Mouse (Mus musculus) 3T3-L1 (cell line): ENCODE results near the gene Galnt18.

Experiments
- DNase-seq: peaks from one replicate; pipeline ENCODE4 v3.0.0-alpha.2; 2015; ENCODE audit warnings: low read depth, low spot score

Gene Galnt18

DNA sequence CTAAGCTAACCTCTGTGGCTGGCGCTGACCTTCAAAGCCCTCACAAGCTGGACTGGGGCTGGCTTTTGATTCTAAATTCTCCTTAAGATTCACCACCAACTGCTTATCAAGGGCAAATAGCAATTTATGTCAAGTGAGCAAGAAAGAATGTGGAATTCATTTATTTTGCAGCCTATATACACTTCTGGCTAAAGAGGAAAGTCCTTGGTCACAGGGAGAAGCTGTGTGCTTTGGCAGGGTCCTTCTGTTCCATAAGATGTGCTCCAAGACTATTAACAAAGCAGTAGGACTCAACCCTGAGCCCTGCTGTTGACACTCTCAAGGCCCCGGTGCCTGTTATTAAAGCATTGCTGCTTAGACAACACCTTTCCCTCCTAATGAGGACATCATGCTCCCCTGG, 7.4 kb downstream of the Galnt18 start:
- DNase-seq = no peak

DNA sequence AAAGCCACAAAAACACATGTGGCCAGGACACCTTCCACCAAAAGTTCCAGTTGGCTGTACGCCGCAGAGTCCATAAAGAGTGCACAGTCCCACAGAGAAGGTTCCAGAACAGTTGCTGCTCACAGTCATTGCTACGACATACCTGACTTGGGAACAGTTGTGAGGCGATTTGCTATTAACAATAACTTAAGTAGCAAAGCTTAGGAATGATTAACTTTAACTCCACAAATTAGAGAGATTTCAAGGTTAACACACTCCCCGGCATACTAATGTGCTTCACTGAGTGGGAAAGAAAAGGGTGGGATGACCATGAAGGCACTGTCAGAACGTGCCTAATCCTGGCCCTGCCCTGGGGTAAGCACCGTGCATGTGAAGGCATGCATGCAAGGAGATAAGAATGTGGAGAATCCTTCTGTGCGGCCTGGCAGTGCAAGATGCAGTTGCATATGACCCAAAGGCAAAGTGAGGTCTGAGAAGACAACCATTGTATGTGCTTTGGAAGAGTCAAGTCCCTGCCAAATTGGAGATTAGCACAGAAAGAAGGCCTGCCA, 8.5 kb downstream of the Galnt18 start:
- DNase-seq = no peak

DNA sequence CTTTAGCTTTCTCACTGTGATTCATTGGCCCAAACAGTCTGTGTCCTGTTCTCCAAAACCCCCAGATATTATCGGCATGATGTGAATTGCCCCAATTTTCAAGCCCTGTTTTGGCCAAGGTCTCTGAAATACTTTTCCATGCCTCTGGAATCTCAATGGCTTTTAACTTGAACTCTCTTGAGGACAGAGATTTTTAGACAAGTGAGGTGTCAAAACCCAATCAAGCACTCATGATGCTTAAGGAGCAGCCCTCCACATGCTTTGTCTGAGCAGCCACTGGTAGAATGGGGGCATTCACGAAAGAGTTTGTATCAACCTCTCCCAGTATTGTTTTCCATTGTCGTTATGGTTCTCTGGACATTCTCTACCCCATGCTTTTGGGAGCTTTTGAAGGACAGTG, 9.2 kb downstream of the Galnt18 start:
- DNase-seq = no peak

DNA sequence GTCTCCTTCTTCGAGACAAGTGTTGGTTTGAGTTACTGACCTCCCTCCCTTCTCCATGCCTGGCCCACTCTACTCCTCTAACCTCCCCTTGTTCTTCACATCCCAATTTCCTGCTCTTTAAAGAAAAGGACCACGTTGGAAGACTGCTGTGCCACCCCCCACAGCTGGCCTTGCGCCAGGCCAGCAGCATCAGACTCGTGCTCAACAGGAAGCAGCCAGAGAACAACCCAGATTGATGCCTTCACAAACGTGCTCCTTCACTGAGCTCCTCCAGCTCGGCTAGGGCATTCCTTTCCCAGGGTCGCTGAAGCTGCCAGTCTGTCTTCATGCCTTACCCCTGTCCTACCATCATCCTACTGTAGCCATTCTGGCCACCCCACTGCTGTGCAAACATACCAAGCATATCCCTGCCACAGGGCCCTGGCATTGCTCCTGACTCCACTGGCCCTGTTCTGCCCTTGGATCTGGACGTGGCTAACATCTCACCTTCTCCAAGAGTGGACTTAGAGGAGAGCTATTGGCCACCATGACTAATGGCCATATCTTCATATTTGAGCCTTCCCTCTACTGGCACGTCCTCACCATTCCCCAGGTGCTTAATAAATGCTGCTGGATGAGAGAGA, 13.5 kb downstream of the Galnt18 start:
- DNase-seq = no peak

DNA sequence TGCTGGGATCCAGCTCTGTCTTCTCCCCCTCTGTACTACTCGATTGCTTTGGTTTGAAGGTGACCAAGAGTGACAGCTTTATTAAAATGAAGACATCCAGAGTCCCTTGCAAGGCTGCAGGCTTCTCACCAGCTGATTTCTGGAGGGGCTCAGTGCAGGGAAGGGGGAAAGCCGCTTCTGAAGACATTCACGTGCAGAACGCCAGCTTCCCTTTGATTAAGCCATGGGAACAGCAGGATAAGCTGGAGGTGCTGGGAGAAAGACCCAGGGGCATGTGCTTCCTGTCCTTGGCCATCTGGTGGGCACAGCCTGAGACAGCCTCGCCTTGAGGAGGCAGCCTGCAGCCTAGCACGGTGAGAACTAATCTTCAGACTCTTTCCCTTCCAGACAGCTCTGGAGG, 17.0 kb downstream of the Galnt18 start:
- DNase-seq = no peak

DNA sequence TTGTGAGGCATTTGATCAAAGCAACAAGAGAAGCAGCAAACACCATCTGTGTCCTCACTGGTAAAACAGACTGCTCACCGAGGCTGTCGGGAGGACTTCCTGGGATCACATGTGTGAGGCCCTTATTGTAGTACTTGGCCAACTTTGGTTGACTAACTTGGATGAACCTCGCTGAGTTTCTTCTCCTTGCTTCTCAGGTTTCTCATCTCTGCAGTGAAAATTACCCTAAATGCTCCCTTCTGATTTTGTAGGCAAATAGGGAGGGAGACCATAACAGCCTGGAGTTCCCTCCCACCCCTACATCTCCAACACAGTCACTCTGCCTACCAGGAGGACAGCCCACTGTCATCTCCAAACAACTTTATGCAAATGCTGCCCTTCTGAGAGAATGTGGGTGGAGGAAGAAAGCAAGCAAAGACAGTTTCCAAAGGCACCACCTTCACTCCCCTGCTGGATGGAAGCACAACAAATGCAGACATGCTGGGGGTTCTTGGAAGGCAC, 31.2 kb downstream of the Galnt18 start:
- DNase-seq = no peak

DNA sequence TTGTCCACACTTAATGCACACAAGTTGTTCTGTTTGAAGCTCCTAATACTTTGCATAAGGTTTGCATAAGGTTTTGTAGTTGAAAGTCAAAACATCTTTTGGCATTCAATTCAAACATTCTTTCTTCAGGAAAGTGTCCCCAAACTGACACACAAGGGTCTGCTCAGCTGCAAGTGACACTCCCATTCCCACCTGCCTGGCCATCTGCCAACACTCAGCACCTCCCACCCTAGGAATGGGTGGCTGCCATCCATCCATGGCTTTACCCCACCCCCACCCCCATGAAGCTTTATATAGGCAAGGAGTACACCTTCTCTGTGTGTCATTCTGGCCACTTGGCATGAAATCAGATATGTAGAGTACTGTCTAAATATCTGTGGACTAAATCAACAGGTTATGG, 35.0 kb downstream of the Galnt18 start:
- no peak for DNase-seq

DNA sequence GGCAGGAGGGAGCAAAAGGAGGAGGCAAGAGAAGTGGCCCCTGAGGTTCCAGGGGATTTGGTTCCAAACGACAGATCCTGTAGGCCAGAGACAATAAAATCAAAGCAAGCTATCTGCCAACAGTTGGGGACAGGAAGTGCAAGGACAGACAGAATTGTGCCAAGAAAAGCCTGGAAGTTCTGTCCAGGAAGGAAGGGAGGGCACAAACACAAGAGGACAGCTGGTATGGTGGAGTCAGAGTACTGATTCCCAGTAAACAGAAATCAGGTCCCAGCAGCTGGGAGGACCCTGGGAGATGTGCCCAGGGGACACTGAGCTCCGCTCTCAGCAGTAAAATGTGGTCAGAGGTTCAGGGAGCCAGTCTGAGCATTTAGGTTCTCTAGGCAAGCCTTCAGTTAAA, 38.2 kb downstream of the Galnt18 start:
- no peak for DNase-seq

DNA sequence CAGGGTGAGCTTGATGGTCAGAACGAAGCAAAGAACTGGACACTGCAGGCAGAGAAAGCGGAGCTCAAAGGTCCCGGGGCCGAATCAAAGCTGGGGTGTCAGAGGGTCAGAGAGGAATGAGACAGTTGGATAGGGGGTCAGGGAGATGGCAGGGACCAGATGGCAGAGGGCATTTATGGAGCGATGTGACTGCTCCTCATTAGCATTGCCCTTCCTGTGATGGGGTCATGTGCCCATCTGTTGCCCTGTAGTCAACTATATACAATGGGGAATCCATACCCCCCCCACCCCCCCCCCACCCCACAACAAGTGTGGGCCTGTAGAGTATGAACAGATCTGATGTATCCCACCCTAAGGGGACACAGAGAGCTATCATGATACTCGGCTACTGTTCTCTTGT, 39.7 kb downstream of the Galnt18 start:
- DNase-seq = no peak

DNA sequence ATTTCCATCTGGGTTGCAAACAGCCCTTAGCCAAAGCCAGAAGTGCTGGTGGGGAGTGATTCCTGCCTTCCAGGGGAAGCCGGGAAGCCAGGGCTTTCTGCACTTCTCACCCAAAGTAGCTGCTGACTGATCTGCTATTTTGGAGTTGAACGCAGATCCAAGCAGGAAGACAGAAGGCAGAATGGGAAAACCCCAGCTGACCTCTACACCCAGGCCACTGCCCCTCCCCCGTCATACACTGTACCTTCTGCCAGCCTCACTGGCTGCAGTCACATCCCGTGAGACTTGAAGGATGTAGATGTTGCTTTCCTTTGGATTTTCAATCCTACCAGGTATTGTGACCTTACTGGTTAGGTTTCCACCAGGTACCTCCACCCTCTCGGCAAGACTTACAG, 40.4 kb downstream of the Galnt18 start:
- DNase-seq = no peak

DNA sequence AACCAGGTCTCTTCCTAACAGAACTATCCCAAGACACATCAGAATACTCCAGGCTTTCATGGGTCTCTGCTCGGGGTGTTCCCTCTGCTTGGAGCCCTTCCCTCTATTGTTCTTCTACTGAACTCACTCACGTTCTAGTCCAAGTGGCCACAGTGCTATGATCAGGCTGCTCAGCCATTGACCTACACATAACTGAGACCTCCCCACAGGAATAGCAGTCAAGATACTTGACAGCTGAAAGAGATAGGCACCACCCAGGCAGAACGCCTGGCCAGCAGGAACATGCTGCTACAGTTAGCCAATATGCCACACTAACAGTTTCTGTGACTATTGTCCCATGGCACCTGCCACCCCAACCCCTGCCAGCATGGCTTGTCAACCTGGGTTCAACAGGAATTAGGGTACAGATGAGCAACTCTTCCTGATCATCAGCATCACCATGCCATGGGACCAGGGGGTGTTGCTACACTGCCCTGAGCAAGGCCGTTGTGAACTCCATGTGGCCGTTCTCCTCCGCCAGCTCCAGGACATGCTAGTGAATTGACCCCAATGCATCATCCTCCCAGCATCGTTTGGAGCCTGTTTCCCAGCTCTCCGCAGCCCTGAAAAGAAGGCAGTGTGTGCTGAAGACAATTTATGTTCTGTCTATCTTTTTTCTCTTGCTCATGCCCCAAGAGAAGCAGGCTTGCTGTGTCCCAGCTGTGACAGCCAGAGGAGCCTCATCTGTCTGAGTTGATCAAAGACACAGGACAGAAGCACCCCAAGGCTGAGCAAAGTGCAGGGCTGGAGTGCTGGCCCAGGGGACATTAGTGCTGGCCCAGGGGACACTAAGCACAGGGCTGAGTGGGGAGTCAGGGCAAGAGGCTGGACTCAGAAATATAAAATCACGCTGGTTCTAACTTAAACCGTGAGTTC, 41.1 kb downstream of the Galnt18 start:
- DNase-seq = no peak

DNA sequence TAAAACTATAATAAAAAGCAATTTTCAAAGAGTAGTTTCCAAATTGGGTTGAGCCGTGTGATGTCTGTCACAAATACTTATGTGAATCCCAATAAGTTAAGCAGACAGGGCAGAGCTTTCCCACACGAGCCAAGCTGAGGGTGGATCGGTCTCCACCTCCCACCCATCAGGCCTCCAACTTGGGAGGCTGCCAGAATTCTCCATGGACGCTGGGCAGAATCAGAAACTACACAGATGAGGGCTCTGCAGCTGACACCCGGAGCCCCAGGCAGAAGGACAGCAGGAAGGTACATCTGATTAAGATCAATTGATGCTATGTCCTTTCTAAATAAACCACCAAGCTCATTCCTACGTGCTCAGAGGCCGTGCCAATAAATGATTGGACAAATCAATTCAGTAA, 42.4 kb downstream of the Galnt18 start:
- DNase-seq = no peak

DNA sequence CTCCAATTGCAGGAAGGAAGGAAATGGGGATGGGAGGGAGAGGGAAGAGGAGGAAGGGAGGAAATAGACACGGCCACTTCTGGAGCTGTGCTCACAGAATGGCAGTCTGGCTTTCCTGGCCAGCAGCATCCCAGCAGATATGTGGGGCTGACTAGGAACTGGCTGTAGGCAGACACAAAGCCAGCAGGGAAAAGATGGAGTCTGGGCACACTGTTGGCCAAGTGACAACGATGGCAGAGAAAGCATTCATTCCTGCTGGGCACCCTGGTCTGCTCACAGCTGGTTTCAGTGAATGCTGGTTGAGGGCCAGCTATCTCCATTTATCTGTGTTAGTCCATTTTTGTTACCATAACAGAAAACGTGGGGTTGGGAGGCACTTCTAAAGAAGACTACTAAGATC, 43.4 kb downstream of the Galnt18 start:
- DNase-seq = peak; percentile 24

DNA sequence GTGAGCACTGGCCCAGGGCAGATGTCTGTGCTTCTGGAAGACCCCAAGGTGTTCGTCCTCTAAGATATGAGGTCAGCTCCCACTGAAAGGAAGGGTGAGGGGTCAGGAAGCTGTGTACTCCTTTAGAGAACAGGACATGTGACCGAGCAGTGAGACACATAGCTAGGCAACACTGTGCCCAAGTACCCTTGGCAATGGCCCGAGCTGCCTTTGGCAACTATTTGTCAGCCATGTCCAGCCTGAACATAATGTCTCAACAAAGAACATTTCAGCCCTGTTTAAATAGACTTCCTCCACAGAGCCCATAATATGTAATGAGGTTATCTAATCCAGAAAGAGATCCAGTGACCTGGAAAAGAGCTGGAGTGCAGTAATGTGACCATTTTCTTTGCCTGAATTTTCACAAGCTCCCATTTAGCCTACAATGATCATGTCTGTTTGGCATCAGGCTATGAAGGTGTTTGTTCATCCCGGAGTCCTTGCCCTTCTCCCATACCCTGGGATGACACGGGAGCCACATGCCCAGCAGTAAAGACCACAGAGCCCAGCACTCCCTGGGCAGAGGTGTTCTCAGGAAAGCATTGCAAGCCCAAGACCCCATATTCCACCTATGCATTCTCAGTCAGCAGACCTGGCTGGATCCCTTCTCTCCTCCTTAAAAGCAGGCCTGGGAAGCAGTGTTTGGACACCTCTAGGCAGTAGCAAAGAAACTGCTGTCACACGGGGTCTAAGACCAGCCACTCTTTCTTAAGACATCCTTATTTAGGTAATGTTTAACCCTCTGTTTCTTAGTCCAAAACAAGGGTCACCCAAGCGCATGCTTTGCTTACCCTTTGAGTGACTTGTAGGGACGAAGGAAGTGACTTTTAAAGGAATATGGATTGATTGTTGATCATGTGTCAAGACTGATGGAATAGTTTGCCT, 49.2 kb downstream of the Galnt18 start:
- no peak for DNase-seq

DNA sequence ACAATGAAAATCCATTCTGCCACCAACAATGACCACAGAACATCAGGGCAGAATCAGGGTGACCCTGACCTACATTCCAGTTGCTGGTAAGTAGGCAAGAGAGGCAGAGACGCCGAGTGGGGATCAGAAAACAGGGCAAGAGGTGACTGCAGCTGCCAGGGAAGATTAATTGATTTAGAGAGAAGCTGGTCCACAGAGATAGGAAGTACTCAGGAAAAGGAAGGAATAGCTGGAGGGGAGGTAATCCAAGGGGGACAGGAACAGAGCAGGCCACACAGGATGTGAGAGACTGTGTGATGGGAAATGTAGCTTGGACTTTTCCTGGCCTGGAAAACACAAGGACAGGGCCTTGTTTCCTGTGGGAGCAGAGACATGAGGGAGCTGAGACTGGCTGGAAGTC, 52.8 kb downstream of the Galnt18 start:
- DNase-seq = no peak

DNA sequence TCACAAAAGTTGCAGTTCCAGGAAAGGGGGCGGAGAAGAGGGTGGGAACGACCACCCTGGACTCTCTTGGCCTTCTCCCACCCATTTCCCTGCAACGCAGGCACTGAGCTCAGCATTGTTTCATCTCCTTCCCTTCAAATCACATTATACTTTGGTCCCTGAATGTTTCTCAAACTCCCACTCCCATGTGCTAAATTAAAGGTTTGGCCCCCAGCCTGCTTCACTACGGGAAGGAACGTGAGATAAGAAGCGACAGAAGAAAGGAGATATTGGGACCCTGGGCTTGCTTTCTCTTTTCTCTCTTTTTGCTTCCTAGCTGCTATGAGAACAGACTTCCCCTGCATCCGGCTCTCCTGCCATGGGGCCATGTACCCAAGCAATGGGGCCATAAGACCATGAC, 55.0 kb downstream of the Galnt18 start:
- DNase-seq = no peak

DNA sequence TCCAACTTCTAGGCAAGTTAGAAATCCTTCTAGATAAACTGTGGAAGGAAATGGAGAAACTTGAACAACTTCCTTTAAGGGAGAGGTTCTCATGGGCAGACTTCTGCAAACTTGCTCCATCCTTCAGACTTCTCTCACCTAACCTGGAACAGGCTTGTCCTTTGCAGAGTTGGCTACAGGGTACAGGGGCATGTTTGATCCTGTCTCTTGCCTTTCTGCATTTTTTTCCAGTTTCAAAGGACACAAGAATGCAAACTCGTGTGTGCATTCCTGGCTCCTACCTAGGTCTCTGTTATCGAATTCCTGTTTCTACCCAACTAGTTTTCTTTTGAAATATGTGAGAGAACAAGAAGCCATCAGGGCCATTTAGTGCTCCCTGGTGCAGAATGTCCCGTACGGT, 55.8 kb downstream of the Galnt18 start:
- DNase-seq = no peak

DNA sequence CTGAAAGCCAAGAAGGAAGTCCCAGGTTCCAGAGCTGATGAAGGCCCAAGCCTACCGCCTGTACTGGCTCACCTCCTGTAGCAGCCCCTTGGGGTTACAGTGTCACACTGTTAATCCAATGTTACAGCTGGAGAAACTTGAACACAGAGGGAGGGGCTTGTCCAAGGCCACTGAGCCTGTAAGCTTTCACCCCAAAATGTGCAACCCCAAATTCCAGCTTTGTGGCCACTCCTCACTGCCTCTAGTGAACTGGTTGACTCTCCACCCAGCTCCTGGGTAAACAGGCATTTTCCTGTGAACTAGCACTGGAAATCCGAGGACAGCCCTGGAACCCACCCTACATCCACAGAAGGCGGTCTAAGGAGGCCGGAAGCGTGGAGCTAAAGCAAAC, 58.5 kb downstream of the Galnt18 start:
- DNase-seq = no peak

DNA sequence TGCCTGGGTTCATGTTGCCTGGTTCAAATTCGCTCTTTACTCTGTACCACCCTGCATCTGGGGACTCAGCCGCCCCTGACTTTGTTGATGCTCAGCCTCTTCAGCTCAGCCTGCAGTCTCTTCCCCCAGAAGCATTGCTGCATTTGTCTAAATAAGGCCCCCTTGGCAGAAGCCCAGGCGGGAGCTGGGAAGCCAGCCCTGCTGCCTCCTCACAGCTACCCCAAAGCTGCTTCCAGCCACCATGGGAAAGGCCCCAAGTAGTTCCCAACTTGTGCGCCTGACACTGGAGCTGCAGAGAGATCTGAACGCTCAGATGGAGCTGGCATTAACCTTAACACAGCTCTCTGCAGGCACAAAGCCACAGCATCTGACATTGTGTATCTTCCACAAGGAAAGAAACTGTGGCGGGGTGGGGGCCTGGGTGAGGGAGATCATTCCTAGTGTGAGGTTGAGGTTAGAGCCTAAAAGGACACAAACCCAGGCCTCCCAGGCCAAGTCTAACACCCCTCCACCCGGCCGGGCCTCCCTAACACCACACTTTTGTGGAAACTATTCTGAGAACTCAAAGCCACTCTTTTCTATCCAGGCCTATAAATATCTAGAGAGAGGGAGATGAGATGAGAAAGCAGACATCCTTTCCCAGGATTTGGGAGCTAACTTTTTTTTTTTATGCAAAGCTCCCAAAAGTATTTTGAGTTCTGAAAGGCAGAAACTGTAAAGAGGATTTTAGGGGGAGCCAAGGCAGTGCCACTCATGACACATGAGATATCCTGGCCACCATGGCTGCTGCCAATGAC, 59.1 kb downstream of the Galnt18 start:
- DNase-seq = no peak

DNA sequence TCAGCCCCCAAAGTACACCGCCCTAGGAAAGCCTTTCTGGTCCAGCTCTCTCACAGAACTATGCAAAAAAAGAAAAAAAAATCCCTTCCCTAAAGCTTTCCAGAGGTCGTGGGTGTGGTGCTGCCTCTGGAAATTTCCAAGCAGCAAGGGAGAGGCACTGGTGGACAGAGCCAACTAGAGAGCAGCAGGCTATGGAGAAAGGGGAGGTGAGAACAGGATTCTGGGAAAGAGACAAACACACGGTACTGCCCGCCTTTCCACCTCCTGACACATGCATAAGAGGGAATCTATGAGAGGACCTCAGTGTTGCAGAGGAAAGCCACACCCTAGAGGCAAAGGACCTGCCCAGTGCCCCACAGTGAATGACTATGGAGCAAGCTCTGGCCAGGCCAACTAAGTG, 60.9 kb downstream of the Galnt18 start:
- peak; percentile 70 for DNase-seq
